Mouse (Mus musculus): ENCODE measurements around the gene Clasp1. TPM values are rescaled to one million over a fixed set of nuclear protein-coding genes. Genes with fewer than 3 reads are reported as not detected.
A peak's percentile ranks its signal among the peaks of the same experiment; 100 is the strongest.

Gene Clasp1
- polyA plus RNA-seq, 1 experiment from 2014 or later = 117 TPM

- Histone ChIP-seq H3K4me2 (ENCODE audit: low read length) (no peak overlapping the region), H3K27ac (replicated peaks in 1 of 2; ENCODE audit: control insufficient read depth in 1 of 2, insufficient read depth in 1 of 2, low read depth in 2 of 2, low read length in 2 of 2) (no peak overlapping the region), H3K4me3 (ENCODE audit: control insufficient read depth in 1 of 2, insufficient read depth in 1 of 2, low read depth in 1 of 2, low read length in 2 of 2) (no peak overlapping the region), H3K9ac (ENCODE audit: low read length) (no peak overlapping the region), H3K9me3 (ENCODE audit: control insufficient read depth, low read length) (no peaks in the 10 kb centered on the region), H3K27me3 (ENCODE audit: control insufficient read depth, insufficient read depth, low read length) (no peaks in the 10 kb centered on the region), H3K36me3 (ENCODE audit: control insufficient read depth, insufficient read depth, low read length) (no peaks in the 10 kb centered on the region), H3K4me1 (ENCODE audit: control insufficient read depth in 2 of 2, insufficient read depth in 2 of 2, low read length in 2 of 2) (peaks cover 14 to 33% of the 10 kb centered on the region in 2 experiments)
- no peak for ATAC-seq (ENCODE audit: insufficient number of reproducible peaks, insufficient read depth, low FRiP score, low read depth)
- WGBS = 81% methylated on average over 4 of the region's 4 CpGs
Measured at GRCm38 (mm10) chr1:118453577-118453976, 64.7 kb downstream of the Clasp1 start.

- H3K9me3 ChIP-seq (ENCODE audit: control insufficient read depth, low read length) = no peaks in the 10 kb centered on the region
- no peaks in the 10 kb centered on the region for H3K27me3 ChIP-seq (ENCODE audit: control insufficient read depth, insufficient read depth, low read length)
- H3K36me3 ChIP-seq (ENCODE audit: control insufficient read depth, insufficient read depth, low read length) = no peaks in the 10 kb centered on the region
- H3K4me1 ChIP-seq (ENCODE audit: control insufficient read depth in 2 of 2, insufficient read depth in 2 of 2, low read length in 2 of 2) = peaks cover 13 to 36% of the 10 kb centered on the region in 2 experiments
- no peak for ATAC-seq (ENCODE audit: insufficient number of reproducible peaks, insufficient read depth, low FRiP score, low read depth)
- no peak overlapping the region for H3K4me3 ChIP-seq (ENCODE audit: control insufficient read depth in 1 of 2, insufficient read depth in 1 of 2, low read depth in 1 of 2, low read length in 2 of 2)
- no peak overlapping the region for H3K4me2 ChIP-seq (ENCODE audit: low read length)
- no peak overlapping the region for H3K9ac ChIP-seq (ENCODE audit: low read length)
- WGBS = 84% methylated on average over 4 of the region's 4 CpGs
- H3K27ac ChIP-seq (replicated peaks in 1 of 2; ENCODE audit: control insufficient read depth in 1 of 2, insufficient read depth in 1 of 2, low read depth in 2 of 2, low read length in 2 of 2) = no peak overlapping the region
Measured at GRCm38 (mm10) chr1:118454817-118455216, 66.0 kb downstream of the Clasp1 start.

DNA sequence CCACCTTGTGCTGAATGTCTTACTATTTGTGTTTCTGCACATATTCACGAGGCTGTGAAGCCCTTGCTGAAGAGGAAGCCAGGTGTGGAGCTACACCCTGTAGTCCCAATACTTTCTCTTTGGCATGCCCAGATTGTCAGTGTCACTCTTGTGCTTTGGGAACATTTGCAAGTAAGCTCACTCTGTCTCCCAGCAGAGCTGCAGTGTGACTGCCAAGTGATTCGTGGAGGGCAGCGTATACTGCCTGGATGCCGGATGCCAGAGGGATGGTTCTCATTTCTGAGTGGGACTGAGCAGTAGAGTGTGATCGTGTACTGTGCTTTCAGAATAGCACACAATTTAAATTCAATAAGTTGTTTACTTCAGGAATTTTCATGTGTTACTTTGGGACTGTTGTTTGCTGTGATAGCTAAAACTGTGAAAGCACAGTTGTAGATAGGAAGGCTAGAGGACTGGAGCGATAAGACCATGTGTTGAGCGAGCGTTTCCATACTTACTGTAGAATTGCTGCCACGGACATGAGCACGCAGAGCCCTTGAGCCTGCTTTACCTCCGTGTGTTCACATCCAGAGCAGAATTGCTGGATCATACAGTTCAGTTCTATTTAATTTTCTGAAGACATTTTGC is 68.5 kb downstream of the Clasp1 start:
- Histone ChIP-seq H3K4me3 (ENCODE audit: control insufficient read depth in 1 of 2, insufficient read depth in 1 of 2, low read depth in 1 of 2, low read length in 2 of 2) (peak overlapping the region; percentile 21 to 27; a peak in 3 of 4 replicates), H3K9me3 (ENCODE audit: control insufficient read depth, low read length) (no peaks in the 10 kb centered on the region), H3K9ac (ENCODE audit: low read length) (peak overlapping the region; percentile 80), H3K27ac (replicated peaks in 1 of 2; ENCODE audit: control insufficient read depth in 1 of 2, insufficient read depth in 1 of 2, low read depth in 2 of 2, low read length in 2 of 2) (peak overlapping the region; percentile 85 to 99), H3K36me3 (ENCODE audit: control insufficient read depth, insufficient read depth, low read length) (peaks cover 18% of the 10 kb centered on the region), H3K4me1 (ENCODE audit: control insufficient read depth in 2 of 2, insufficient read depth in 2 of 2, low read length in 2 of 2) (peaks cover 13 to 39% of the 10 kb centered on the region in 2 experiments), H3K27me3 (ENCODE audit: control insufficient read depth, insufficient read depth, low read length) (no peaks in the 10 kb centered on the region), H3K4me2 (ENCODE audit: low read length) (peak overlapping the region; percentile 77)
- ATAC-seq (ENCODE audit: insufficient number of reproducible peaks, insufficient read depth, low FRiP score, low read depth) = no peak
- whole genome bisulfite sequencing = 6% methylated on average over 11 of the region's 11 CpGs

DNA sequence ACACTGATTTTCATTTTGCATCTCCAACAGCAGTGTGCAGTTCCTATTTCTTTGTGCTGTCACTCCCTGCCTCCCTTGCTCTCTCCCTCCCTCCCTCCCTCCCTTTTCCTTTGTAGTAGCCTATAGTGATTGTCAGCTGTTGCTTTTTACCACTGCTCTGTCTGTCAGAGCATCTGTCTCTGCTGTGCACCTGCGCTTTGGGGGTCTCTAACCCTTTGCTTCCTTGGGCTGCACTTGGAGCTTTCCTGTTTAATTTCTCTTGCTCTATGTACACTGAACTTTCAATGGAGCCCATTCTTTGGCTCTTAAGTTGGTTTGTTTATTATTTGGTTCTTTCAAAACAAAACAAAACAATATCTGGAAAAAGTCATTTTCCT is 69.0 kb downstream of the Clasp1 start:
- Histone ChIP-seq H3K9ac (ENCODE audit: low read length) (peak overlapping the region; percentile 80), H3K4me1 (ENCODE audit: control insufficient read depth in 2 of 2, insufficient read depth in 2 of 2, low read length in 2 of 2) (peaks cover 13 to 39% of the 10 kb centered on the region in 2 experiments), H3K9me3 (ENCODE audit: control insufficient read depth, low read length) (no peaks in the 10 kb centered on the region), H3K27me3 (ENCODE audit: control insufficient read depth, insufficient read depth, low read length) (no peaks in the 10 kb centered on the region), H3K4me2 (ENCODE audit: low read length) (peak overlapping the region; percentile 77), H3K27ac (replicated peaks in 1 of 2; ENCODE audit: control insufficient read depth in 1 of 2, insufficient read depth in 1 of 2, low read depth in 2 of 2, low read length in 2 of 2) (peak overlapping the region; percentile 85 to 99; a peak in 3 of 4 replicates), H3K36me3 (ENCODE audit: control insufficient read depth, insufficient read depth, low read length) (peaks cover 23% of the 10 kb centered on the region), H3K4me3 (ENCODE audit: control insufficient read depth in 1 of 2, insufficient read depth in 1 of 2, low read depth in 1 of 2, low read length in 2 of 2) (peak overlapping the region in 1 of 2 experiments; percentile 21; a peak in 2 of 4 replicates)
- ATAC-seq (ENCODE audit: insufficient number of reproducible peaks, insufficient read depth, low FRiP score, low read depth) = no peak
- 40% methylated on average over 1 of the region's 1 CpGs for WGBS

- Histone ChIP-seq H3K4me1 (ENCODE audit: control insufficient read depth in 2 of 2, insufficient read depth in 2 of 2, low read length in 2 of 2) (peaks cover 13 to 37% of the 10 kb centered on the region in 2 experiments), H3K4me2 (ENCODE audit: low read length) (peak overlapping the region; percentile 77), H3K4me3 (ENCODE audit: control insufficient read depth in 1 of 2, insufficient read depth in 1 of 2, low read depth in 1 of 2, low read length in 2 of 2) (peak overlapping the region in 1 of 2 experiments; percentile 56; a peak in 2 of 4 replicates), H3K9ac (ENCODE audit: low read length) (peak overlapping the region; percentile 80), H3K27me3 (ENCODE audit: control insufficient read depth, insufficient read depth, low read length) (no peaks in the 10 kb centered on the region), H3K27ac (replicated peaks in 1 of 2; ENCODE audit: control insufficient read depth in 1 of 2, insufficient read depth in 1 of 2, low read depth in 2 of 2, low read length in 2 of 2) (peak overlapping the region; percentile 9 to 99; a peak in 3 of 4 replicates), H3K9me3 (ENCODE audit: control insufficient read depth, low read length) (no peaks in the 10 kb centered on the region), H3K36me3 (ENCODE audit: control insufficient read depth, insufficient read depth, low read length) (peaks cover 26% of the 10 kb centered on the region)
- 57% methylated on average over 3 of the region's 3 CpGs for WGBS
- ATAC-seq (ENCODE audit: insufficient number of reproducible peaks, insufficient read depth, low FRiP score, low read depth) = no peak
Measured at GRCm38 (mm10) chr1:118458279-118458678, 69.4 kb downstream of the Clasp1 start.

DNA sequence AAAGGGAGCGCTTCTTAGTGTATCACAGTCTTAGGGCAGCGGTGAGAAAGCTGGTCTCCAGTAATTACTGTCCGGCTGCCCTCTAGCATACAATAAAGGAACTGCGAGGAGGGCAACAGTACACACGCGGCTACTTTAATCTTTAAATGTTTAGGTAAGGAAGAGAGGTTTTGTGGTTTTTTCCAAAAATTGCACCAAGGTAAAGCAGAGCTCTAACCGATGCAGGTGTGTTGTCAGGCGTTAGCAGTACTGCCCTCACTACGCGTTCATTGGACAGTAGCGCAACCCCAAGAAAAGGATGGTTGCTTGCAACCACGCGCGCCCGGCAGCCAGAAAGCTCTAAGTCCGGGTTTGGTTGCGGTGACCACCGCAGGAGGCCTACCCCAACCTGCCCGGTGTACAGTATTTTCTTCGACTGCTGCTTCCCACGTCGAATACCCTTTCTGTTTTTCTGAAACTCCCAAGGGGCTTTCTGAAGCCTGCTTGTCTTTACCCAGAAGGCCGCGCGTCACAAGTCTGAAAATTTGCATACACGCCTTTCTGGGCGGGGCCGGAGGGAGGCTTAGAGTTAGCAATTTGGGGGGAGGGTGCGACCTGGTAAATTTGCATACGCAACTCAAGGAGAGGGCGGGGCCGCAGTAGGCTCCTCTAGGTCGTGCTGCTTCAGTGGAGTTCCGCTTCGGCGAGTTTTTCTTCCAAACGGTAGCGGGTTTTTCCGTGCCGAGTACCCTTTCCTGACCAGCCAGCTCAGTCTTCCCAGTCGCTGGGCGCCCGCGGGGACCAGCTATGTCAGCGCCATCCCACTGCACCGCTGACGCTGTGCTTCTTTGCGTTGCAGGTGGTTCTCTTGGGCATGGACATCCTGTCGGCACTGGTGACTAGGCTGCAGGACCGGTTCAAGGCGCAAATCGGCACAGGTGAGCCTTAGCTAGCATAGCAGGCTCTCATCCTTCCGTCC is 70.4 kb downstream of the Clasp1 start:
- no peaks in the 10 kb centered on the region for H3K27me3 ChIP-seq (ENCODE audit: control insufficient read depth, insufficient read depth, low read length)
- H3K9ac ChIP-seq (ENCODE audit: low read length) = peak overlapping the region; percentile 80
- H3K4me2 ChIP-seq (ENCODE audit: low read length) = peak overlapping the region; percentile 77
- peak overlapping the region; percentile 56 to 69 for H3K4me3 ChIP-seq (ENCODE audit: control insufficient read depth in 1 of 2, insufficient read depth in 1 of 2, low read depth in 1 of 2, low read length in 2 of 2)
- H3K4me1 ChIP-seq (ENCODE audit: control insufficient read depth in 2 of 2, insufficient read depth in 2 of 2, low read length in 2 of 2) = peaks cover 13 to 37% of the 10 kb centered on the region in 2 experiments
- peak overlapping the region; percentile 99 to 100 for H3K27ac ChIP-seq (replicated peaks in 1 of 2; ENCODE audit: control insufficient read depth in 1 of 2, insufficient read depth in 1 of 2, low read depth in 2 of 2, low read length in 2 of 2)
- 1% methylated on average over 53 of the region's 53 CpGs for WGBS
- peaks cover 36% of the 10 kb centered on the region for H3K36me3 ChIP-seq (ENCODE audit: control insufficient read depth, insufficient read depth, low read length)
- ATAC-seq (ENCODE audit: insufficient number of reproducible peaks, insufficient read depth, low FRiP score, low read depth) = peak; percentile 89
- H3K9me3 ChIP-seq (ENCODE audit: control insufficient read depth, low read length) = no peaks in the 10 kb centered on the region

- no peak overlapping the region for H3K27ac ChIP-seq (replicated peaks in 1 of 2; ENCODE audit: control insufficient read depth in 1 of 2, insufficient read depth in 1 of 2, low read depth in 2 of 2, low read length in 2 of 2)
- 89% methylated on average over 5 of the region's 5 CpGs for WGBS
Measured at GRCm38 (mm10) chr1:118460716-118461115, 71.9 kb downstream of the Clasp1 start.

More at GRCm38 (mm10) chr1:118460716-118461115, 71.9 kb downstream of the Clasp1 start:
- Histone ChIP-seq H3K9ac (ENCODE audit: low read length) (no peak overlapping the region), H3K9me3 (ENCODE audit: control insufficient read depth, low read length) (0 out of 2 replicates have a peak, but pooled peaks cover under 1% of the 10 kb centered on the region), H3K36me3 (ENCODE audit: control insufficient read depth, insufficient read depth, low read length) (peaks cover 50% of the 10 kb centered on the region), H3K4me3 (ENCODE audit: control insufficient read depth in 1 of 2, insufficient read depth in 1 of 2, low read depth in 1 of 2, low read length in 2 of 2) (no peak overlapping the region), H3K4me1 (ENCODE audit: control insufficient read depth in 2 of 2, insufficient read depth in 2 of 2, low read length in 2 of 2) (peaks cover 13 to 33% of the 10 kb centered on the region in 2 experiments), H3K4me2 (ENCODE audit: low read length) (no peak overlapping the region), H3K27me3 (ENCODE audit: control insufficient read depth, insufficient read depth, low read length) (no peaks in the 10 kb centered on the region)
- ATAC-seq (ENCODE audit: insufficient number of reproducible peaks, insufficient read depth, low FRiP score, low read depth) = no peak
